Mouse (Mus musculus): ENCODE data around the gene Ckm. TPM values are rescaled to one million over a fixed set of nuclear protein-coding genes. Genes with fewer than 3 reads are reported as not detected.

The Ckm gene
- polyA plus RNA-seq, 1 experiment, result 31.8 TPM

DNA sequence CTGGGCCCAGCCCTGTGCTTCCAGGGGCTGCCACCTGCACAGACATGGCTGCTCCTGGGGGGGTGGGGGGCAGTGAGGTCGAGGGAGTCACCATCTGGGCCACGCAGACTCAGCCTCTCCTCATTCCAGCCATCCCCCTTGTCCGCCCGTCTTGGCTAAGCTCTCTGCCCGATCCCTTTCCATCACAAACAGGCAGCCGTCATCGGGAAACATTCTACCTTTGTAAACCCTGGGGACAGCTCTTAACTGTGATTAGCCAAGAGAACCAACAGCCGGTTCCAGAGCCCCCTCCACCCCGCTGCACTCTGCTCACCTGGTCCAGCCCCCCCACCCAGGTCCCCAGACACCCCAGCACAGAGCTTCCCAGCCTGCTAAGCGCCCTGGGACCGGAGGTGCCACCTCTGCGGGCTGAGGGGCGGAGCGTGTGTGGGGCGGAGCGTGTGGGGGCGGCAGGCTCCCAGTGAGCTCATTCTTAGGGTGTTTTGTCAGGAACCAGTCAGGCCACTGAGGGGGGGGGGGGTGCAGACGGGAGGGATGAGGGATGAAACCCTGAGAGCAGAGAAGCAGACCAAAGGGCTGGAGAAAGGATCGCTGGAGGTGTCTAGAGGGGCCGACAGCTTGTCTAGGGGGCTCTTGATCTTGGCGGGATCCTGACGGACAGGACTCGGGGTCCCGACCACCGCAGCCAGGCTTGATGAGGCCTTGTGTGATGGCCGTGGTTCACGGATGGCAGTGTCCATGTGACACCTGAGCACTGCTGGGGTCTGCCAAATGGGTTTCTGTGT, 4.9 kb upstream of the Ckm start:
- Histone ChIP-seq H3K4me3 (replicated peaks; ENCODE audit: control insufficient read depth, low read depth, low read length) (no peak overlapping the region), H3K27ac (ENCODE audit: control insufficient read depth, insufficient read depth, low read depth, low read length, poor library complexity) (no peak overlapping the region), H3K4me1 (ENCODE audit: control insufficient read depth, insufficient read depth, low read length) (no peaks in the 10 kb centered on the region)
- TF ChIP-seq POLR2A (IDR thresholded peaks at IDR 0.05; ENCODE audit: borderline replicate concordance, control insufficient read depth, low read depth, low read length) (no peak), CTCF (IDR thresholded peaks at IDR 0.05; ENCODE audit: control insufficient read depth, insufficient read depth, low read length) (no peak)
- WGBS, result 10% methylated on average over 27 of the region's 27 CpGs

- Histone ChIP-seq H3K4me1 (ENCODE audit: control insufficient read depth, insufficient read depth, low read length) (no peaks in the 10 kb centered on the region; the same call in 1 of the 2 replicates), H3K27ac (ENCODE audit: control insufficient read depth, insufficient read depth, low read depth, low read length, poor library complexity) (no peak overlapping the region), H3K4me3 (replicated peaks; ENCODE audit: control insufficient read depth, low read depth, low read length) (no peak overlapping the region)
- TF ChIP-seq CTCF (IDR thresholded peaks at IDR 0.05; ENCODE audit: control insufficient read depth, insufficient read depth, low read length), result no peak
- no peak for TF ChIP-seq POLR2A (IDR thresholded peaks at IDR 0.05; ENCODE audit: borderline replicate concordance, control insufficient read depth, low read depth, low read length)
- WGBS, result 81% methylated on average over 4 of the region's 4 CpGs
Measured at GRCm38 (mm10) chr7:19400946-19401345, 3.6 kb upstream of the Ckm start.

DNA sequence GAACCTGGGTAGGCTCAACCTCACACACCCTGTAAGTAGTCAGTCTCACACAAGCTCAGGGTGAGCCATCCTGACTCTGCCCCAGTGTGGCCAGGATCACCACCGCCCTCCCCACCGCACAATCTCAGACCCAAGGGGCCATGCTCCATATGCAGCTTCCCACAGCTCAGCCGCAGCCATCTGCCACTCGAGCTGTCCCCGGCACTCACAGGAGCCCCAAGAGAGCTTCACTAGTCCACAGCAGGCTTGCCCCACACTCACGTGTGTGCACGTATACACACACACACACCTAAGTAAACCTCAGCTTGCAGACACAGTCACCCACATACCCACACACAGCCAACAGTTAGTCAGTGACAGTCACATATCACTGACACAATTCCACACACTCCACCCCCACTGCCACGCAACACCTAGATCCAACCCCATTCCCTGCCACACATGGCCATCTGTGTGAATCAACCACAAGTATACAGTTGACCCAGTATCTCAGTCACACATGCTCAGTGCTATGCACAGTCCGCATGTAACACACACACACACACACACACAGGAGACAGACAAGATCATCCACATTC, 2.0 kb upstream of the Ckm start:
- Histone ChIP-seq H3K27ac (ENCODE audit: control insufficient read depth, insufficient read depth, low read depth, low read length, poor library complexity) (no peak overlapping the region), H3K4me3 (replicated peaks; ENCODE audit: control insufficient read depth, low read depth, low read length) (no peak overlapping the region), H3K4me1 (ENCODE audit: control insufficient read depth, insufficient read depth, low read length) (no peaks in the 10 kb centered on the region; the same call in 1 of the 2 replicates)
- no peak for TF ChIP-seq POLR2A (IDR thresholded peaks at IDR 0.05; ENCODE audit: borderline replicate concordance, control insufficient read depth, low read depth, low read length)
- TF ChIP-seq CTCF (IDR thresholded peaks at IDR 0.05; ENCODE audit: control insufficient read depth, insufficient read depth, low read length), result no peak
- WGBS, result 81% methylated on average over 9 of the region's 9 CpGs

DNA sequence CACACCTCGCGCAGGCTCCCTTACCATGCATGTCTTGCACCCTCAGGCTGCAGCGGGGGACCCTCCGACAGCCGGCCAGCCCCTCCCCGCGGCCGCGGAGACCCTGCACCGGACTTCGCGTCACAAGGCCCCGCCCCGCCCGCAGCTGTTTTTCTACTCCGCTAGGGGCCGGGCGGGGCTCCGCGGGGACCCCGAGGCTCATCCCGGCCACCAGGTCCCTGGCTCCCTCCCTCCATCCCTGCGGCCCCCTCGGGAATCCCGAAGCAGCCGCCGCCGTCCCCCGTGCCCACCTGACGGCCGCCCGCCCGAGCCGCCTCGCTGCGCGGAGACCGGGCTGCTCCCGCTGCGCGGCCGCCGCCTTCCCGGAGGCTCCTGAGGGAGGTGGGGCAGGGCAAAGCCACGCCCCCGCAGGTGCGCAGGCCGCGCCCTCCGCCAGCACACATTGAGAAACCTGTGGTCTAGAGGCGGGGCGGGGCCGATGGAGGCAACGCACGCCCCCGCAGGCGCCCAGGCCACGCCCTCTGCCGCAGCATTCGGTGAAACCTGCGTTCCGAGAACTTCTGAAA, 762 bp upstream of the Ckm start, which contains the start of gene Klc3:
Gene Klc3, minus strand, starts transcription at position 374 of the 566 bp plus-strand sequence.
- Histone ChIP-seq H3K4me1 (ENCODE audit: control insufficient read depth, insufficient read depth, low read length) (no peaks in the 10 kb centered on the region; the same call in 1 of the 2 replicates), H3K27ac (ENCODE audit: control insufficient read depth, insufficient read depth, low read depth, low read length, poor library complexity) (no peak within 1 kb of the TSS), H3K4me3 (replicated peaks; ENCODE audit: control insufficient read depth, low read depth, low read length) (peak within 1 kb of the TSS; percentile 0)
- WGBS, result 1% methylated on average over 62 of the region's 62 CpGs
- TF ChIP-seq POLR2A (IDR thresholded peaks at IDR 0.05; ENCODE audit: borderline replicate concordance, control insufficient read depth, low read depth, low read length), result no peak
- no peak for TF ChIP-seq CTCF (IDR thresholded peaks at IDR 0.05; ENCODE audit: control insufficient read depth, insufficient read depth, low read length)

GRCm38 (mm10) chr7:19405417-19405816, 841 bp downstream of the Ckm start:
- Histone ChIP-seq H3K27ac (ENCODE audit: control insufficient read depth, insufficient read depth, low read depth, low read length, poor library complexity) (no peak overlapping the region), H3K4me3 (replicated peaks; ENCODE audit: control insufficient read depth, low read depth, low read length) (no peak overlapping the region), H3K4me1 (ENCODE audit: control insufficient read depth, insufficient read depth, low read length) (no peaks in the 10 kb centered on the region; the same call in 1 of the 2 replicates)
- TF ChIP-seq CTCF (IDR thresholded peaks at IDR 0.05; ENCODE audit: control insufficient read depth, insufficient read depth, low read length) (peak; percentile 98), POLR2A (IDR thresholded peaks at IDR 0.05; ENCODE audit: borderline replicate concordance, control insufficient read depth, low read depth, low read length) (peak; percentile 24; the same call in 1 of the 2 replicates)
- 2% methylated on average over 19 of the region's 19 CpGs for WGBS

DNA sequence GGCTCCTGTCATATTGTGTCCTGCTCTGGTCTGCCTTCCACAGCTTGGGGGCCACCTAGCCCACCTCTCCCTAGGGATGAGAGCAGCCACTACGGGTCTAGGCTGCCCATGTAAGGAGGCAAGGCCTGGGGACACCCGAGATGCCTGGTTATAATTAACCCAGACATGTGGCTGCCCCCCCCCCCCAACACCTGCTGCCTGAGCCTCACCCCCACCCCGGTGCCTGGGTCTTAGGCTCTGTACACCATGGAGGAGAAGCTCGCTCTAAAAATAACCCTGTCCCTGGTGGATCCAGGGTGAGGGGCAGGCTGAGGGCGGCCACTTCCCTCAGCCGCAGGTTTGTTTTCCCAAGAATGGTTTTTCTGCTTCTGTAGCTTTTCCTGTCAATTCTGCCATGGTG, 5.2 kb downstream of the Ckm start:
- Histone ChIP-seq H3K4me1 (ENCODE audit: control insufficient read depth, insufficient read depth, low read length) (no peaks in the 10 kb centered on the region; the same call in 1 of the 2 replicates), H3K4me3 (replicated peaks; ENCODE audit: control insufficient read depth, low read depth, low read length) (no peak overlapping the region), H3K27ac (ENCODE audit: control insufficient read depth, insufficient read depth, low read depth, low read length, poor library complexity) (no peak overlapping the region)
- 61% methylated on average over 6 of the region's 6 CpGs for WGBS
- TF ChIP-seq POLR2A (IDR thresholded peaks at IDR 0.05; ENCODE audit: borderline replicate concordance, control insufficient read depth, low read depth, low read length) (no peak), CTCF (IDR thresholded peaks at IDR 0.05; ENCODE audit: control insufficient read depth, insufficient read depth, low read length) (no peak)

DNA sequence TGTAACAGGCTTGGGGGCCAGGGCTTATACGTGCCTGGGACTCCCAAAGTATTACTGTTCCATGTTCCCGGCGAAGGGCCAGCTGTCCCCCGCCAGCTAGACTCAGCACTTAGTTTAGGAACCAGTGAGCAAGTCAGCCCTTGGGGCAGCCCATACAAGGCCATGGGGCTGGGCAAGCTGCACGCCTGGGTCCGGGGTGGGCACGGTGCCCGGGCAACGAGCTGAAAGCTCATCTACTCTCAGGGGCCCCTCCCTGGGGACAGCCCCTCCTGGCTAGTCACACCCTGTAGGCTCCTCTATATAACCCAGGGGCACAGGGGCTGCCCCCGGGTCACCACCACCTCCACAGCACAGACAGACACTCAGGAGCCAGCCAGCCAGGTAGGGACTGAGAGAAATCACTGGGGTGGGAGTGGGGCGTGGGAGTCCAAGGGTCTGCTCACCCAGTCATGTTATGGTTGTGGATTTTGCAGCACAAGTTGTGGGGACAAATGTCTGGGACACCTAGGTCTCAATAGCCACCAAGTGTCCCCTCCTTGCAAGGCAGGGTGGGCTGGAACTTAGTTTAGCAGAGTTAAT, 6.3 kb downstream of the Ckm start:
- TF ChIP-seq CTCF (IDR thresholded peaks at IDR 0.05; ENCODE audit: control insufficient read depth, insufficient read depth, low read length) (no peak), POLR2A (IDR thresholded peaks at IDR 0.05; ENCODE audit: borderline replicate concordance, control insufficient read depth, low read depth, low read length) (no peak)
- 71% methylated on average over 11 of the region's 11 CpGs for WGBS
- Histone ChIP-seq H3K4me3 (replicated peaks; ENCODE audit: control insufficient read depth, low read depth, low read length) (no peak overlapping the region), H3K27ac (ENCODE audit: control insufficient read depth, insufficient read depth, low read depth, low read length, poor library complexity) (no peak overlapping the region), H3K4me1 (ENCODE audit: control insufficient read depth, insufficient read depth, low read length) (no peaks in the 10 kb centered on the region)

GRCm38 (mm10) chr7:19411783-19412182, 7.2 kb downstream of the Ckm start:
- no peak for TF ChIP-seq CTCF (IDR thresholded peaks at IDR 0.05; ENCODE audit: control insufficient read depth, insufficient read depth, low read length)
- TF ChIP-seq POLR2A (IDR thresholded peaks at IDR 0.05; ENCODE audit: borderline replicate concordance, control insufficient read depth, low read depth, low read length), result no peak
- no peak overlapping the region for H3K4me3 ChIP-seq (replicated peaks; ENCODE audit: control insufficient read depth, low read depth, low read length)
- 80% methylated on average over 5 of the region's 5 CpGs for WGBS

More at GRCm38 (mm10) chr7:19411783-19412182, 7.2 kb downstream of the Ckm start:
- Histone ChIP-seq H3K4me1 (ENCODE audit: control insufficient read depth, insufficient read depth, low read length) (no peaks in the 10 kb centered on the region; the same call in 1 of the 2 replicates), H3K27ac (ENCODE audit: control insufficient read depth, insufficient read depth, low read depth, low read length, poor library complexity) (no peak overlapping the region)

All from bone marrow, adult 2 months (tissue).